Comparison of ENCODE assay signal across 31 mouse cellular contexts in genomic region chr2:114094696-114095095, GRCm38 (mm10). TPM values are rescaled to one million over a fixed set of nuclear protein-coding genes. Genes with fewer than 3 reads are reported as not detected.
A peak's percentile ranks its signal among the peaks of the same experiment; 100 is the strongest.
DNase-seq lines count a peak whose midpoint lies in the region; ATAC-seq and TF ChIP-seq lines count a peak whose summit lies in the region.
"Had no signal": no experiment of that assay in that cellular context is flagged by ENCODE, and none has a peak within 500 bp of the region (broad histone marks: within the 10 kb centered on the region; RNA-seq: fewer than 3 reads in every experiment).

No protein-coding gene starts in this region.

- H3K9ac ChIP-seq in intestine, postnatal 0 days (ENCODE audit: low read depth, low read length) = no peak overlapping the region
- H3K9ac ChIP-seq in intestine, embryonic 15.5 days = no peak overlapping the region
- H3K9ac ChIP-seq: embryonic facial prominence, embryonic 15.5 days; forebrain, postnatal 0 days; hindbrain, embryonic 13.5 days; midbrain, embryonic 15.5 days had no signal

- H3K4me2 ChIP-seq in intestine, postnatal 0 days (replicated peaks; ENCODE audit: low read depth) = no peak overlapping the region
- H3K4me2 ChIP-seq in intestine, embryonic 15.5 days (replicated peaks) = no peak overlapping the region
- H3K4me2 ChIP-seq: embryonic facial prominence, embryonic 15.5 days; heart, embryonic 11.5 days; hindbrain, embryonic 13.5 days; midbrain, embryonic 15.5 days had no signal

- no peak for ATAC-seq in intestine, postnatal 0 days
- no peak for ATAC-seq in intestine, embryonic 15.5 days
- ATAC-seq in Patski = peak; percentile 82
- ATAC-seq: activated CD4-positive, CD25-positive, alpha-beta regulatory T cell, adult 4 months; forebrain, postnatal 0 days; midbrain, embryonic 15.5 days had no signal

- H3K27ac ChIP-seq in intestine, postnatal 0 days (ENCODE audit: low read depth, low read length) = no peak overlapping the region
- no peak overlapping the region for H3K27ac ChIP-seq in intestine, embryonic 15.5 days
- no peak overlapping the region for H3K27ac ChIP-seq in thymus, adult 2 months (ENCODE audit: control insufficient read depth, insufficient read depth, low read length)
- no peak overlapping the region for H3K27ac ChIP-seq in forebrain, embryonic 10.5 days
- H3K27ac ChIP-seq: embryonic facial prominence, embryonic 10.5 days; embryonic facial prominence, embryonic 15.5 days; hindbrain, embryonic 13.5 days; midbrain, embryonic 10.5 days; midbrain, embryonic 15.5 days had no signal

- no peaks in the 10 kb centered on the region for H3K9me3 ChIP-seq in intestine, postnatal 0 days (ENCODE audit: control insufficient read depth)
- no peaks in the 10 kb centered on the region for H3K9me3 ChIP-seq in intestine, embryonic 15.5 days
- no peaks in the 10 kb centered on the region for H3K9me3 ChIP-seq in forebrain, embryonic 10.5 days
- H3K9me3 ChIP-seq: embryonic facial prominence, embryonic 10.5 days; embryonic facial prominence, embryonic 15.5 days; G1E; hindbrain, embryonic 13.5 days; midbrain, embryonic 10.5 days; midbrain, embryonic 15.5 days had no signal

- peaks cover 9% of the 10 kb centered on the region; the same call in 1 of the 2 replicates for H3K36me3 ChIP-seq in intestine, postnatal 0 days (ENCODE audit: control insufficient read depth, insufficient read depth)
- peaks cover 2% of the 10 kb centered on the region; the same call in 1 of the 2 replicates for H3K36me3 ChIP-seq in intestine, embryonic 15.5 days
- H3K36me3 ChIP-seq in thymus, adult 2 months (ENCODE audit: control insufficient read depth, insufficient read depth, low read length) = peaks cover 5% of the 10 kb centered on the region; the same call in 1 of the 2 replicates
- peaks cover 10% of the 10 kb centered on the region for H3K36me3 ChIP-seq in forebrain, embryonic 10.5 days (replicated peaks)

- H3K27me3 ChIP-seq in intestine, postnatal 0 days (replicated peaks; ENCODE audit: control insufficient read depth, insufficient read depth, low read length) = no peaks in the 10 kb centered on the region
- H3K27me3 ChIP-seq in intestine, embryonic 15.5 days (replicated peaks) = no peaks in the 10 kb centered on the region
- H3K27me3 ChIP-seq in thymus, adult 2 months (ENCODE audit: control insufficient read depth, insufficient read depth, low read length) = no peaks in the 10 kb centered on the region
- no peaks in the 10 kb centered on the region for H3K27me3 ChIP-seq in Patski
- no peaks in the 10 kb centered on the region for H3K27me3 ChIP-seq in forebrain, embryonic 10.5 days (ENCODE audit: poor library complexity, severe bottlenecking)
- H3K27me3 ChIP-seq: embryonic facial prominence, embryonic 15.5 days; hindbrain, embryonic 13.5 days; midbrain, embryonic 15.5 days had no signal

- 100% methylated on average over 1 of the region's 1 CpGs for WGBS in intestine, postnatal 0 days
- 100% methylated on average over 1 of the region's 1 CpGs for WGBS in intestine, embryonic 15.5 days
- 100% methylated on average over 1 of the region's 1 CpGs for WGBS in thymus, adult 2 months
- 85% methylated on average over 1 of the region's 1 CpGs for WGBS in forebrain, embryonic 10.5 days

- peak; percentile 6 for DNase-seq in thymus, adult 2 months
- DNase-seq in thymus, postnatal 0 days (ENCODE audit: low spot score) = no peak
- DNase-seq in Patski (ENCODE audit: low read depth, low spot score) = no peak
- DNase-seq in telencephalon, adult 2 months (ENCODE audit: low read depth, low spot score) = peak; percentile 18
- DNase-seq in retina, embryonic 14.5 days (ENCODE audit: low spot score) = no peak
- DNase-seq in forebrain, embryonic 10.5 days (ENCODE audit: extremely low spot score, low spot score) = no peak
- DNase-seq: adrenal gland, adult 2 months; adrenal gland, postnatal 36 days; B cell, adult 2 months; cerebellum, adult 8-10 months; cerebellum, postnatal 25 days; forebrain, postnatal 0 days; gastrocnemius, postnatal 25 days; heart, adult 18-20 months; heart, postnatal 36 days; kidney, adult 11 months; kidney, postnatal 14 days; layer of hippocampus, adult 9-11 months; liver; lung, adult 18-20 months; lung, postnatal 10 days had no signal

- no peaks in the 10 kb centered on the region for H3K4me1 ChIP-seq in intestine, postnatal 0 days (replicated peaks; ENCODE audit: control insufficient read depth, insufficient read depth, low read length)
- H3K4me1 ChIP-seq in intestine, embryonic 15.5 days (replicated peaks) = no peaks in the 10 kb centered on the region
- H3K4me1 ChIP-seq in thymus, adult 2 months (replicated peaks; ENCODE audit: control insufficient read depth, insufficient read depth, low read length) = no peaks in the 10 kb centered on the region
- no peaks in the 10 kb centered on the region for H3K4me1 ChIP-seq in forebrain, embryonic 10.5 days
- H3K4me1 ChIP-seq: embryonic facial prominence, embryonic 10.5 days; embryonic facial prominence, embryonic 15.5 days; midbrain, embryonic 10.5 days; midbrain, embryonic 15.5 days had no signal

- in situ Hi-C loops in Patski (cut with MboI; ENCODE audit: low pct_unique_long_range_greater_than_20kb) = no loop called here

- no peak for TF ChIP-seq POLR2A in thymus, adult 2 months (IDR thresholded peaks at IDR 0.05; ENCODE audit: control insufficient read depth, extremely low read depth, insufficient read depth, low read length, poor library complexity)

- POLR2A ChIA-PET in Patski (lab: Charles Lee) = interaction anchor here (0.7 kb wide), 1 partner anchor 51 kb away, joined by 3 read pairs; no protein-coding TSS in a partner anchor

- CTCF ChIA-PET in Patski (lab: Charles Lee) = interaction anchor here (1.2 kb wide), 1 partner anchor 9 kb away, joined by 5 read pairs; no protein-coding TSS in a partner anchor

- no peak overlapping the region for H3K4me3 ChIP-seq in intestine, postnatal 0 days (ENCODE audit: low read depth, low read length)
- no peak overlapping the region for H3K4me3 ChIP-seq in intestine, embryonic 15.5 days (replicated peaks)
- H3K4me3 ChIP-seq in thymus, adult 2 months (ENCODE audit: control insufficient read depth, insufficient read depth, low read length) = no peak overlapping the region
- no peak overlapping the region for H3K4me3 ChIP-seq in forebrain, embryonic 10.5 days
- H3K4me3 ChIP-seq: embryonic facial prominence, embryonic 10.5 days; embryonic facial prominence, embryonic 15.5 days; hindbrain, embryonic 13.5 days; midbrain, embryonic 10.5 days; midbrain, embryonic 15.5 days had no signal

- TF ChIP-seq CTCF in intestine, postnatal 0 days (IDR thresholded peaks at IDR 0.05; ENCODE audit: low read depth) = peak; percentile 21; the same call in 1 of the 2 replicates
- TF ChIP-seq CTCF in thymus, adult 2 months (IDR thresholded peaks at IDR 0.05; ENCODE audit: borderline replicate concordance, control insufficient read depth, extremely low read depth, insufficient read depth, low read length, poor library complexity) = no peak
- TF ChIP-seq CTCF in Patski (IDR thresholded peaks at IDR 0.05) = peak; percentile 45

RNA-seq across cellular contexts. Expression of gene Actc1, which starts 41.3 kb away (rescaled TPM):
- 7.9 and 10.2 TPM in 2 replicates for polyA plus RNA-seq in intestine, postnatal 0 days (2015; fragmentation: Nextera tagmentation; extraction: Ambion mirVana)
- polyA plus RNA-seq in intestine, embryonic 15.5 days (2015; fragmentation: Nextera tagmentation; extraction: Ambion mirVana) = 33.5 and 40.1 TPM in 2 replicates
- 68.8 and 728 TPM in 2 replicates for polyA plus RNA-seq in thymus, adult 2 months (2012; rRNA removed)
- polyA plus RNA-seq in thymus, postnatal 0 days (2015; fragmentation: Nextera tagmentation; extraction: Ambion mirVana) = 5.5 and 6.2 TPM in 2 replicates
- not detected for polyA plus RNA-seq in Patski (2021)
- polyA plus RNA-seq in forebrain, embryonic 10.5 days (2016; fragmentation: Nextera tagmentation; extraction: Ambion mirVana) = 1.5 and 1.6 TPM in 2 replicates
- polyA plus RNA-seq: activated CD4-positive, CD25-positive, alpha-beta regulatory T cell, adult 4 months; G1E had no signal

Comparison
In these comparisons a context has a peak if more than half of its experiments do, and no peak if none do; other contexts are left out.
1. DNase-seq: peak in thymus, adult 2 months (single experiment) and telencephalon, adult 2 months (single experiment); none in thymus, postnatal 0 days (single experiment), Patski (single experiment), retina, embryonic 14.5 days (single experiment) and forebrain, embryonic 10.5 days (single experiment).